Mouse (Mus musculus): Measurements from ENCODE around the gene Spin4. TPM values are rescaled to one million over a fixed set of nuclear protein-coding genes. Genes with fewer than 3 reads are reported as not detected.
A peak's percentile ranks its signal among the peaks of the same experiment; 100 is the strongest.

Spin4 gene
- 1.8 and 1.9 TPM in 2 replicates for polyA plus RNA-seq (2011; ENCODE audit: insufficient read depth, insufficient read length, low read depth, missing spikeins)

- peak within 1 kb of the TSS; percentile 98 for H3K4me3 ChIP-seq (ENCODE audit: low read depth, low read length)
- no peaks in the 10 kb centered on the region for H3K27me3 ChIP-seq (ENCODE audit: control insufficient read depth, insufficient read depth, low read length, poor library complexity, severe bottlenecking)
- peak within 1 kb of the TSS; percentile 61 for H3K9ac ChIP-seq (ENCODE audit: low read depth, poor library complexity, severe bottlenecking)
- no peak for TF ChIP-seq EP300 (IDR thresholded peaks at IDR 0.05; ENCODE audit: insufficient read depth, low read depth, low read length)
- TF ChIP-seq CTCF (IDR thresholded peaks at IDR 0.05; ENCODE audit: low read depth, low read length): no peak
- peak; percentile 23 for TF ChIP-seq POLR2A (IDR thresholded peaks at IDR 0.05; ENCODE audit: insufficient read depth, low read length)
- H3K4me1 ChIP-seq (ENCODE audit: control insufficient read depth, insufficient read depth, low read length): no peaks in the 10 kb centered on the region
- H3K9me3 ChIP-seq (replicated peaks; ENCODE audit: control insufficient read depth, insufficient read depth, low read length, poor library complexity, severe bottlenecking): no peaks in the 10 kb centered on the region
- H3K36me3 ChIP-seq (ENCODE audit: control insufficient read depth, insufficient read depth, low read length, poor library complexity, severe bottlenecking): no peaks in the 10 kb centered on the region
- H3K27ac ChIP-seq (ENCODE audit: insufficient read depth, low read length): peak within 1 kb of the TSS; percentile 59
These were observed at the start of gene Spin4 for GRCm38 (mm10) chrX:95026361-95026892. Gene Spin4 (minus strand): TSS chrX:95026682.

DNA sequence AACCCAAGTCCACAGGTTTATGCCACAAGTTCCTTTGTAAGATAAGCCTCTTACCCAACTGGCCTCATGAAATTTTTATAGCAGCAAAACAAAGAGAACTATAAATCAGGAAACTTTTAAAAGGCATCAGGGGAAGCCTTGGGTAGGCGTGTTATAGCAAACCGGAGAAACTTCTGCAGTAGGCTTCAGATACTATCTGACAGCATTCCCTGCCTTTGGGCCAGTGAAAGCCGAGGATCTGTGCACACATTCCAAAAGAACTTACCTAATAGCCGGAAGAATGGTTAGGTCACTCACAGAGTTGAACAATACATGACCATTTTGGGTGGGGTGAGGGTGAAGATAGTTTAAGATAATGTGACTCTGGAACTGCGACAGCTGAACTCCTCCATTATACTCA is 1.4 kb upstream of the Spin4 start:
- no peak overlapping the region for H3K9ac ChIP-seq (ENCODE audit: low read depth, poor library complexity, severe bottlenecking)
- no peaks in the 10 kb centered on the region for H3K27me3 ChIP-seq (ENCODE audit: control insufficient read depth, insufficient read depth, low read length, poor library complexity, severe bottlenecking)
- H3K9me3 ChIP-seq (replicated peaks; ENCODE audit: control insufficient read depth, insufficient read depth, low read length, poor library complexity, severe bottlenecking): no peaks in the 10 kb centered on the region
- H3K27ac ChIP-seq (ENCODE audit: insufficient read depth, low read length): no peak overlapping the region
- no peak for TF ChIP-seq EP300 (IDR thresholded peaks at IDR 0.05; ENCODE audit: insufficient read depth, low read depth, low read length)
- no peak for TF ChIP-seq CTCF (IDR thresholded peaks at IDR 0.05; ENCODE audit: low read depth, low read length)
- TF ChIP-seq POLR2A (IDR thresholded peaks at IDR 0.05; ENCODE audit: insufficient read depth, low read length): no peak
- H3K4me3 ChIP-seq (ENCODE audit: low read depth, low read length): no peak overlapping the region
- H3K4me1 ChIP-seq (ENCODE audit: control insufficient read depth, insufficient read depth, low read length): no peaks in the 10 kb centered on the region
- H3K36me3 ChIP-seq (ENCODE audit: control insufficient read depth, insufficient read depth, low read length, poor library complexity, severe bottlenecking): no peaks in the 10 kb centered on the region

DNA sequence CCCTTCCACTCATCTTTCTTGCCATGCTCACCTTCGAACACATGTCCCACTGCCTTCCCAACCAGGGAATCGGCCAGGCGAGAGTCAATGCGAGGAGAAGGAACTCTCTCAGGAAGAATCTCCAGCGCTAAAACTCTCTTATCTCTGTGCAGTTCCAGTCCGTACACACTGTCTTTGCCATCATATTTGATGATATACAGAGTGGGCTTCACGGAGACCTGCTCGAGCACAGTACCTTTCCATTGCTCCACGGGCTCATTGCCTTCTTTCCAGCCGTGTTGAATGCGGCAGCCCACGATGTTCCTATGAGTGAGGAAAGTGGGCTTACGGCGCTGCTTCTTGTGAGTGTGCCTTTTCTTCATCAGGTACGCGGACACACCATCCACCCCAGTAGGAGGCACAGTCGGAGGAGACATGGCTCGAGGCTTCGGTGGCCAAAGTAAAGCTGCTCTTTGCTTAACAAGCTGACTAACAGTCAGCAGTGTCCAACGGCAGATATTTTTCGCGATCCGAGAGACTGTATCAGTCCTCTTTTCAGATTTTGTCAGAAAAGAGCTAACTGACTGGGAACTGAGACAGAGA is 612 bp downstream of the Spin4 start:
- no peaks in the 10 kb centered on the region for H3K9me3 ChIP-seq (replicated peaks; ENCODE audit: control insufficient read depth, insufficient read depth, low read length, poor library complexity, severe bottlenecking)
- no peaks in the 10 kb centered on the region for H3K36me3 ChIP-seq (ENCODE audit: control insufficient read depth, insufficient read depth, low read length, poor library complexity, severe bottlenecking)
- TF ChIP-seq CTCF (IDR thresholded peaks at IDR 0.05; ENCODE audit: low read depth, low read length) (no peak), POLR2A (IDR thresholded peaks at IDR 0.05; ENCODE audit: insufficient read depth, low read length) (no peak), EP300 (IDR thresholded peaks at IDR 0.05; ENCODE audit: insufficient read depth, low read depth, low read length) (no peak)
- H3K27ac ChIP-seq (ENCODE audit: insufficient read depth, low read length): peak overlapping the region; percentile 59
- H3K27me3 ChIP-seq (ENCODE audit: control insufficient read depth, insufficient read depth, low read length, poor library complexity, severe bottlenecking): no peaks in the 10 kb centered on the region
- no peaks in the 10 kb centered on the region for H3K4me1 ChIP-seq (ENCODE audit: control insufficient read depth, insufficient read depth, low read length)
- peak overlapping the region; percentile 98 for H3K4me3 ChIP-seq (ENCODE audit: low read depth, low read length)
- H3K9ac ChIP-seq (ENCODE audit: low read depth, poor library complexity, severe bottlenecking): peak overlapping the region; percentile 61

DNA sequence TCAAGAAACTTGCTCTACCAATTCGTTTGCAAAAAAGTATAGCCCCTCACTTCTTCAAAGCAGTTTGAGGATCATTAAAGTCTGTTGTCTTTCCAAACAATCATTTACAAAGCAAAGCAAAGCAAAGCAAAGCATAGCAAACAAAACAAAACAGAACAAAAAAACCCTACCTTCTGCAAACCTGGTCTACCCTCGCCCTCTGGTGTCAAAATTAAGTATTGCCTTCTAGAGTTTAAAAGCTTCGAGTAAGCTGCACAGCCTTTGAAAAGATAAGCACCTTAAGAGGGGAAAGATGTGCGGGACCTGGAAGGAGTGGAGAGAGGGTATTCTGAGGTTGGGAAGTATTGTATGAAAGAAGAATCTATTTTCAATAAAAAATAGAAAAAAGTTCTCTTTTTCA is 14.4 kb downstream of the Spin4 start:
- no peaks in the 10 kb centered on the region for H3K9me3 ChIP-seq (replicated peaks; ENCODE audit: control insufficient read depth, insufficient read depth, low read length, poor library complexity, severe bottlenecking)
- TF ChIP-seq POLR2A (IDR thresholded peaks at IDR 0.05; ENCODE audit: insufficient read depth, low read length) (no peak), CTCF (IDR thresholded peaks at IDR 0.05; ENCODE audit: low read depth, low read length) (no peak), EP300 (IDR thresholded peaks at IDR 0.05; ENCODE audit: insufficient read depth, low read depth, low read length) (no peak)
- no peaks in the 10 kb centered on the region for H3K4me1 ChIP-seq (ENCODE audit: control insufficient read depth, insufficient read depth, low read length)
- H3K4me3 ChIP-seq (ENCODE audit: low read depth, low read length): no peak overlapping the region
- H3K36me3 ChIP-seq (ENCODE audit: control insufficient read depth, insufficient read depth, low read length, poor library complexity, severe bottlenecking): no peaks in the 10 kb centered on the region
- H3K27ac ChIP-seq (ENCODE audit: insufficient read depth, low read length): no peak overlapping the region
- H3K27me3 ChIP-seq (ENCODE audit: control insufficient read depth, insufficient read depth, low read length, poor library complexity, severe bottlenecking): no peaks in the 10 kb centered on the region
- H3K9ac ChIP-seq (ENCODE audit: low read depth, poor library complexity, severe bottlenecking): no peak overlapping the region

DNA sequence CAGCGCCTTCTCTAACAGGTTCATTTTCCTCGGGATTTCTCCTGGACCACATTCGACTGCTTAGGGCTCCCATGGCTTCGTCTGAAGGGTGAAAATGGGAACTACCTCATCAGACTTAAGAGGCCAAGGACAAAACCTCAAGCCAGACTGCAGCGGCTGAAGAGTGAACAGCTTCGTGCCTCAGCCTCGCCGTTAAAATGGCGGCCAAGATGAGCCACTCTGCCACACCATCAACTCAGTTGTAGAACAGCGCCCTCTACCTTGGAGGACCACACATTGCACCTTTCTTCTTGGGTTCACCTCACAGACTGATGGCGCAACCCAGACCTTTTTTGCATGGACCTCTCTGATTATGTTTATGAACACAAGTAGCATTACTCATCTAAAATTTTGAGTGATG is 27.6 kb downstream of the Spin4 start:
- TF ChIP-seq CTCF (IDR thresholded peaks at IDR 0.05; ENCODE audit: low read depth, low read length) (peak; percentile 30), POLR2A (IDR thresholded peaks at IDR 0.05; ENCODE audit: insufficient read depth, low read length) (no peak)
- Histone ChIP-seq H3K4me3 (ENCODE audit: low read depth, low read length) (no peak overlapping the region), H3K9ac (ENCODE audit: low read depth, poor library complexity, severe bottlenecking) (no peak overlapping the region), H3K9me3 (replicated peaks; ENCODE audit: control insufficient read depth, insufficient read depth, low read length, poor library complexity, severe bottlenecking) (no peaks in the 10 kb centered on the region), H3K27me3 (ENCODE audit: control insufficient read depth, insufficient read depth, low read length, poor library complexity, severe bottlenecking) (no peaks in the 10 kb centered on the region), H3K36me3 (ENCODE audit: control insufficient read depth, insufficient read depth, low read length, poor library complexity, severe bottlenecking) (no peaks in the 10 kb centered on the region), H3K27ac (ENCODE audit: insufficient read depth, low read length) (no peak overlapping the region), H3K4me1 (ENCODE audit: control insufficient read depth, insufficient read depth, low read length) (no peaks in the 10 kb centered on the region)

DNA sequence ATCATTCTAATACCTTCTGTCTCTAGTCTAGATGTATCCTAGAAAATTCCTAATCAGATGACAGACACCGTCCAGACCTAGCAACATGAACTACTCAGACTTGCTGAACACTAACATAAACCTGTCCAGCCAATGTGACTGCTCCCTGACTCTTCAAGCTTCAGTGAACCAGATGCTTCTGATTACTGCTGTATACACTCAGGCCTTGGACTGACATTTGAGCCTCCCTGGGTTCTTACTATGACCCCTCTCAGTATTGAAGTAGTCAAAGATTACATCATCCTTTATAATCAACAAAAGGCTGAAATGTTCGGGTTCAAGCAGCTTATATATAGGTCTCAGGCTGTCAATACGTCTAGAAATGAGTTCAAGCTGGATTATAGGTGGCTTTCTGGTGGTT is 32.4 kb downstream of the Spin4 start:
- Histone ChIP-seq H3K9ac (ENCODE audit: low read depth, poor library complexity, severe bottlenecking) (no peak overlapping the region), H3K27me3 (ENCODE audit: control insufficient read depth, insufficient read depth, low read length, poor library complexity, severe bottlenecking) (no peaks in the 10 kb centered on the region), H3K4me1 (ENCODE audit: control insufficient read depth, insufficient read depth, low read length) (no peaks in the 10 kb centered on the region), H3K27ac (ENCODE audit: insufficient read depth, low read length) (no peak overlapping the region), H3K4me3 (ENCODE audit: low read depth, low read length) (no peak overlapping the region), H3K36me3 (ENCODE audit: control insufficient read depth, insufficient read depth, low read length, poor library complexity, severe bottlenecking) (no peaks in the 10 kb centered on the region), H3K9me3 (replicated peaks; ENCODE audit: control insufficient read depth, insufficient read depth, low read length, poor library complexity, severe bottlenecking) (no peaks in the 10 kb centered on the region)
- TF ChIP-seq CTCF (IDR thresholded peaks at IDR 0.05; ENCODE audit: low read depth, low read length) (no peak), EP300 (IDR thresholded peaks at IDR 0.05; ENCODE audit: insufficient read depth, low read depth, low read length) (no peak), POLR2A (IDR thresholded peaks at IDR 0.05; ENCODE audit: insufficient read depth, low read length) (no peak)
